Mouse (Mus musculus) gastrocnemius, postnatal 10 days (tissue): ENCODE measurements at regions not wholly inside any gene's neighbourhood (a gene's known extent, or its start where the extent isn't known, plus 50 kb on each side); places are given as distances from the start of the nearest gene placed in this dataset.

Experiments
- DNase-seq: peaks from one replicate; pipeline ENCODE4 v3.0.0; 2021; ENCODE audit warnings: mixed read lengths

DNA sequence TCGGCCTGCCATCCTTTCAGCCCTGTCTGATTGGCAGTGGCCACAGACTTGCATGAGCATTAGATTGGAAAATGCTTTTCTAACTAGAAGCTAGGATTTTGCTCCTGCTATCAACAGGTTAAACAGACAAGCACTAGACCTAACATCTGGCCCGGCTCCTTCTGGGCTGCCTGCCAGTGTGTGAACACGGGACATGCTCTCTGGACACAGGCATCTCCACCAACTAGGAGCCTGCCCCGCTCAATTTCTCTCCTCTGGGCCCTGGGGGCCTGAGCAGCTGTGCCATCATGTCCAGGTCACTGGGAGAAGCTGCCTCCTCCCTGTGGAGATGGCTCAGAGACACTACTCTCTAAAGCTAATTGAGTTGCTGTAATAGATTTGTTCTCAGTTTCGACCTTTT, 195.3 kb upstream of the Jade1 start:
- peak; percentile 72 for DNase-seq

DNA sequence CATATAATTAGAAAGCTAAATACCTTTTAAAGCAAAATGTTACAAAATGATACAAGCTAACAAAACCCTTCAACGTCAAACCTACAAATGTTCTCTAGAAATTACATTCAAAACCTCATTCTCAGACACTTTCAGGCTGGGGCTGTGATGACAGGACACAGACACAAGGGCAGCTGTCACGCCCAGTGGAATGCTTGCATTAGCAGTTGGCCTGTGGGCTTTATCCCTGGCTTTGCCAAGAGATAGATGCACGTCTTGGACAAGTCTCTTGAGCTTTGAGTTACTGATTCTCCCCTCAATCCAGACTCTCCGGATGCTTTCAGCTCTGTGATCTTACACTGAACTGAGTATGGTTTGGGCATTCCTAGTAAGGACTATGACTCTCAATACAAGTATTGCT, 196.1 kb upstream of the Jade1 start:
- DNase-seq = no peak

DNA sequence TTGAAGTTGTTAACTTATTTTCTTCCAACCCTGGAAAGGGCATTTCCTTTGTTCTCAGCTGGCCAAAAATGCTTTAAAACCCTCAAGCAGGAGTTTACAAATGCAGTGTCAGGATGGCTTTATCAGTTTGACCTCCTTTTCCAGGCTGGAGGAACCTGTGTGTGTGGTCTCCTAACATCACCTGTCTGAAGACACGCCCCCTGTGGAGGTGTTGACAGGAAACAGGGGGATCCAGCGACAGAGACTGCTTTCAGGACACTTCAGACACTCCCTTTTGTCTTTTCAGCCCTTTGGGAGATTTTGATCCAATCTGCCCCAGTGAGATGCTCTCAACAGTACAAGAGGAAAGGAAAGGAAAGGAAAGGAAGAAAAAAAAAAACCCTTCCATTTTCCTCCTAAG, 202.5 kb upstream of the Jade1 start:
- no peak for DNase-seq

DNA sequence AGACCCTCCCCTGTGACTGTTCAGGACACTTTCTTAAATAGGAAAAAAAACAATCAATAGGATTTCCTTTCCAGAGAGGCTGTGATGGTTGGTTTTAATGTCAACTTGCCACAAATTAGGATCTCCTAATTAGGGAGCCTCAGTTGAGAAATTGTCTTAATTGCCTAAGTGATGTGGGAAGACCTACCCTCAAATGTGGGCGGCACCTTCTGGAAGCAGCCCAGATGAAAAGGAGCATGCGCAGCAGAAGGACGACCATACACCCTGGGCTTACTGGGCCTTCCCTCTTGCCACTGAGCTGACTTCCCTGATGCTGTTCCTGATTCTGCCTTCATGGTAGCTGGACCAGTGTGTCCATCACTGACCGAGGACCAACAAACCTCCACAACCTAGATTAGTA, 203.7 kb upstream of the Jade1 start:
- DNase-seq = no peak

DNA sequence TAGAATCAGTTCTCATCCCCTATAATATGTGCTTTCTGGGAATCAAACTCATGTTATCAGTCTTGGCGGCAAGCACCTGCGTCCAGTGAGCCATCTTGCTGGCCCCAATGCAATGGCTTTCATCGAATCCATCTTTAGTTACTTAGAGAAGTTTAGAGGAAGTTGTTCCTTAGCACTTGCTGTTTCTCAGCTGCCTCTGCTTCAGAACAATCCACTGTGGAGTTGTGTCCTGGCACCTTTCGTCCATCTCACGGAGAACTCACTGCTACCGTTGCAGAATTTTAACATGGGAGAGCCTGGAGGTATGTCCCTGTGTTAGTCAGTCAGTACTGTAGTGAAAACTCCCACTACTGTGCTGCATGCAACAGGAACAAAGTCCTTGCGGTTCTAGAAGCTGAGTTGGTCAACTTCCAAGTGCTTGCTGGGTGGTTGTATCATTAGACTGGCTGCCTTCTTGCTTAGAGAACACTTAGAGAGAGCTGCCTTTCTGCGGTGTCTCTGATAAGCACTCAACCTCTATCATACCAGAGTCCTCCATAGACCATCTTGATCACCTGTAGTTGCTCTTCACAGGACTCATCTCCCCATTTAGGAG, 204.3 kb upstream of the Jade1 start:
- DNase-seq = no peak

DNA sequence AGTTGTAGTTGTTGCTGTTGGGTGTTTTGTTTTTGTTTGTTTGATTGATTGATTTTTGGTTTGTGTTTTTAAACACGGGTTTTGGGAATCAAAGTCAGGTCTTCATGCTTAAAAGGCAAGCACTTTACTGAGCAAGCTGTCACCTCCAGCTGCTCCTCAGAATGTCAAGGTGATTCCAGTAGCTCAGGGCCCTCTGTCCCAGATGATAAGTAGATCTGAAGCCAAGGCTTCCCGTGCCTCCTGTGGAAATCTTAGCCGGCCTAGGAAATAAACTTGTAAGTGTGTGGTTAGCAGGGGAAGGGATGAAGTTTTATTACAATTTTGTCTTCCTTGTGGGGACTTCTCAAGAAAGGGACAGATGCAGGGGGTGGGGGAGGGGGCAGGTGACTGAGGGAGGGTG, 205.2 kb upstream of the Jade1 start:
- DNase-seq = no peak

DNA sequence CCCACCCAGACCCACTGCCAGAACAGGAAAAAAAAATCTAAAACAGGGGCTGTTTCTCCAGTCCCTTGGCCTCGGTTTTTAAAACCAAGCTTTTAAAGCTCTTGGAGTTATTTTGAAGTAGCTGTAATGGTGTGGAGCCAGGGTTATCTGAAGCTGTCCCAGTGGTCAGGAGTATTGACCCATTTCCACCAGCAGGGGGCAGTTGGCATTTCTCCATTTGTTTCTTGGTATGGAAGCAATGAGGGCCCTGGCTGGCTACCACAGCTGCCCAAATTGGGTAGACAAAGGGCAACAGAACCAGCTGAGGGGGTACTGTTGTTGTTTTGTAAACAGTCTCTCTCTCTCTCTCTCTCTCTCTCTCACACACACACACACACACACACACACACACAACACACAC, 206.7 kb upstream of the Jade1 start:
- DNase-seq = peak; percentile 46

DNA sequence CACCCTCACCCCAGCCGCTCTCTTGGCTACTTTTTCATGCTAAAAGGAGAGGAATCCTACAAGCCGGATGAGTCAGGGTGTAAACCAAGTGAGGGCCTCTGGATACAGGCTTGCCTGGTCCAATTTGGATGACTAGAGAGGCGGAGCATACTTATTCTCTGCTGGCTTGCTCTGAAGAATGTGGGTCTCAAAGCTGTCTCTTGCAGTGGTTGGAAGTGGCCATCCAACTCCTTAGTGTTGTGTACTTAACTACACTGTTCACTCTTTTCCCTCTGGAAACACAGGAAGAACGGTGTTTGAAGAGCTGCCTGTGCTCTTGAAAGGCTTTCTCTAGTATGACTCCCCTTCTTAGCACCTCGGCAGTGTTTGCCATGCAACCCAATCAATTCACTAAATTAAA, 208.7 kb upstream of the Jade1 start:
- DNase-seq = no peak

DNA sequence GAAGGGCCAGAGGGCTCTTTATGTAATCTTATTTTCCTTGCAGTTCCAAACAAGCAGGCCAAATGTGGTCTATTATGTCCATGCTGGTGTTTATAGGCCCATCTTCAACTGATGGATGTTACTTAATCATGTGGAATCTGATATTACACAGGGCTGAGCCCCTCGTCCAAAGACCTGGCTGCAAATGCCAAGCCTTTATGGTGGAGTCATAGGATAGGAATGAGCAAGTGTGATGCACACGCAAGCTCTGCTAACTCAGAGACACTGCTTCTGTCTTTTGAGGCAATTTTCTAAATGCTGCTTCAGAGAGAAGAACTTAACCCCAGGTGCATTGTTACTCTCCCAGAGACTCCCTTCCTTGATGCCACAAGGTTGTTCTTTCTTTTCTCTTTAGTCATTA, 212.1 kb upstream of the Jade1 start:
- no peak for DNase-seq

DNA sequence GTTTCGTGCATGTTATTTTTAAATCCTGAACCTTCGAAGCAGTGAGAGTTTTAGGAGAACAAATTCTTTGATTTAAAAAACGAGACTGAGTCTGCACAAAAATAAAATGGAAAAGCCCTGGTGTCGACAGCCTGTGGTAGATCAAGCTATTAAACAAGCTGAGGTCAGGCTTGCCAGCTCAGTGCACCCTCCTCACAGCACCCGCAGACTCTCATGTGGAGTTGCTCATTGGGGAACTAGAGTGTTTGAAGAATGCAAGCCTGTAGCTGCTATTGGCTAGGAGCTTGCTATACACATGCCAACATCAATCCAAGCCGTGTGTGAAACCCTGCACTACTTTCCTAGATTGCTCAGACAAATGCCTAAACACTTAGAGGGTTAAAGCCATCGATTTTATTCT, 223.1 kb upstream of the Jade1 start:
- DNase-seq = no peak

DNA sequence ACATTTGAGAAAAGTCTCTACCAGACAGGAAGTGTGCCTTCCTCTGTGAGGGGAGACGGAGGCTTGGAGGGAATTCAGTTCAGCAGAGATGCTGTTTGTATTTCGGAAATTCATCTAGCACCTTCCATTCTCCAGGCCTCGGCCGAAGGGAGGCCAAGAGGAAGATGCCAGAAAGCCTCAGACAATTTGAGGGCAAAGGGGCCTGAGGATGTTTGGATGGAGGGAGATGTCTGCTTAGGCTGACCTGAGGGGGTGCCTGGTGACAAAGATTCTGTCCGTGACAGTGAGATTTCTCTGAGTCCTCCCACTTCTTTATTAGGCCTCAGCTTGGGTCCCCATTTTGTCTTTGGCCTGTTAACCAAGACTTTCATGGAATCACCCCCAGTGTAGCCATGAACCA, 225.2 kb upstream of the Jade1 start:
- no peak for DNase-seq

DNA sequence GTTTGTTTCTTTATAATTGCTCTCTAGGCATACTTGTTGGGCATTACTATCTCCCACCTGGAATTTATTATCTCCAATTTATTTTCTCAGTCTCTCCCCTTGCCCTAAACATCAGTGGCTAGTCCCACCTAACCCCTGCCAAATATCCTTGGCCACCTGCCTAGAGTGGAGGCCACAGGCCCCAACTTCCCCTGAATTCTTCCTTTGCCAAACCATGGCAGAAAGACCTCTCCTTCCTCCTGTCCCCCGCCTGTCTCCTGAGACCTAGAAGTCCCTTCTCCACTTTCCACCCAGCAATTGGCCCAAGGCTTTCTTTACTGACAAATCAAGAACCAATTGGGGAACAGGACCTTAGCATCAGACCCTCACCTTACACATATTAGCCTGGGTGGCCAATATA, 226.7 kb upstream of the Jade1 start:
- DNase-seq = no peak

DNA sequence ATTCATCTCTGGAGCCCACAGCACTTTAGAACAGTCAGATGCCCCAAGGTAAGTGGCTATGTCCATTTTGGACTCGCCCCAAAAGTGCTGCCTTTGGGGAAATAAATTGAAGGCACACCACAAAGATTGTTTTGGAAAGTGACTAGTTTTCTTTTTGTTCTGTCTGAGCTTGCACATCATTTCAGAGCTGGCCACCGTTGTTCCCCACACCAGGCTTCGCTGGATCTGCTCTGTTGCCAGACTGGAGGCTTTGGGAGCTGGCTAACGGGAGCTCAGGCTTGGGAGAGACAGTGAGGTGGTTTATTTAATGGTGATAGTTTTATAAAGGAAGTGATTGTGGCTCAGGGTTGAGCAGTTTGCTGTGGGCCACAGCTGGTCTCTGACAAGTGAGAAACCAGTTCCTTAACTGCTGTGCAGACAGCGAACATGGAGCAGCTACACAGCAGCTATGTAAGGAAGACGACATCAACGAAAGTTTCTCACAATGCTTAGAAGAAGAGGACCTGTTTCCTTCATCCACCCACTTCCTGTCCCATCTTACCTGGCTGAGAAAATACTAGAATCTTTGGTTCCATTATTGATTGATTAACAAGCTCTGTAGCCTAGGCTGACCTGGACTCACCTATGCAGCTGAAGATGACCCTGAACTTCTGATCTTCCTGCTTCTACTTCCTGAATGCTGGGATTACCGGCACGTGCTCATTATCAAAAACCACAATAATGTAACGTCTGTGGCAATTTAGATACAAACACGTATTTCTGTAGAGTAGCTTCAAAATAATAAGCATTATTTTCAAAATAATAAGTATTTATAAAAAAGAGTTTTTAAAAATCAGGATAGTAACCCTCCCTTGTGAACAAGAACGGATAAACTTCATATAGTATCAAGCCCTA, 229.1 kb upstream of the Jade1 start:
- peak; percentile 8 for DNase-seq

DNA sequence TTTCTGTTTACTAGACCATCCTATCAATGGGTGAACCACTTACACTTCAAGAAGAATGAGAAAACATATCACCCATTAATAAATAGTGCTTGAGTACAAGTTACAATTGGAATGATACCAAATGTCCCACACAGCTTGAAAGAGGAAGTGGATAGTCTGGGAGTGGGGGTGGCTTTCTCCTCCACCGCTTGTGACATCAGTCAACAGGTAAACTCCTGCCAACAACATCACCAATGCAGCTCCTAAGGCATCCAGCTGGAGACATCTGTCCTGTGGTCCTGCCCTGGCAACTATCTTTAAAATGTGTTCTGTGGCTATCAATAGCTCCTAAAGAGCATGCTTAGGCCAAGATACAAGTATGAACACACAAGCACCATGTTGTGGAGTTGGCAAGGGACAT, 233.7 kb upstream of the Jade1 start:
- DNase-seq = no peak

DNA sequence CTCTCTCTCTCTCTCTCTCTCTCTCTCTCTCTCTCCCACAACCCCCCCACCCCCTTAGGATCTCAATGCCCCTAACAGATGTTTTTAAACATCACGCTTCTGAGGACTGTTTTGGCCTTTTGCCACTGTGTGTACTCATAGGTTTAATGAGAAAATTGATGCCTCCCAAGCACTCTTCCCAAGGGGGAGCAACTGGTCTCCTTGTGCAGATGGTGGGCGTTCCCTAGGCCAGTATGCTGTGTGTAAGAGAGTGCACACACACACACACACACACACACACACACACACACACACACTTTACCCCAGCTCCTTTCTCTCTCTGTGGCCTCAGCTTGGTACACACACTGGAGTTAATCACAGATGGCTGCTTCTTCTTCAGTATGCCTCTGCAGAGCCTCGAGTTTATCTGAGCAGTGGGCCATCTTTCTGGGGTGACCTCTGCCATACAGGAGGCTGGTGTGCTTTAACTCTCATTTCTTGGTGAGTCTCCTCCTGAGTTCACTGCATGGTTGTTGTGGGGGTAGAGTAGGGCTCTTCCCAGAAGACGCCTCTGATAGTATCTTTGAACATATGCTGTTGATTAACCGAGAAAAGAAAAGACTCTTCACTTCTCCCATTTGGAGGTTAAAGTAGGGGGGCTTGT, 236.2 kb upstream of the Jade1 start:
- no peak for DNase-seq

DNA sequence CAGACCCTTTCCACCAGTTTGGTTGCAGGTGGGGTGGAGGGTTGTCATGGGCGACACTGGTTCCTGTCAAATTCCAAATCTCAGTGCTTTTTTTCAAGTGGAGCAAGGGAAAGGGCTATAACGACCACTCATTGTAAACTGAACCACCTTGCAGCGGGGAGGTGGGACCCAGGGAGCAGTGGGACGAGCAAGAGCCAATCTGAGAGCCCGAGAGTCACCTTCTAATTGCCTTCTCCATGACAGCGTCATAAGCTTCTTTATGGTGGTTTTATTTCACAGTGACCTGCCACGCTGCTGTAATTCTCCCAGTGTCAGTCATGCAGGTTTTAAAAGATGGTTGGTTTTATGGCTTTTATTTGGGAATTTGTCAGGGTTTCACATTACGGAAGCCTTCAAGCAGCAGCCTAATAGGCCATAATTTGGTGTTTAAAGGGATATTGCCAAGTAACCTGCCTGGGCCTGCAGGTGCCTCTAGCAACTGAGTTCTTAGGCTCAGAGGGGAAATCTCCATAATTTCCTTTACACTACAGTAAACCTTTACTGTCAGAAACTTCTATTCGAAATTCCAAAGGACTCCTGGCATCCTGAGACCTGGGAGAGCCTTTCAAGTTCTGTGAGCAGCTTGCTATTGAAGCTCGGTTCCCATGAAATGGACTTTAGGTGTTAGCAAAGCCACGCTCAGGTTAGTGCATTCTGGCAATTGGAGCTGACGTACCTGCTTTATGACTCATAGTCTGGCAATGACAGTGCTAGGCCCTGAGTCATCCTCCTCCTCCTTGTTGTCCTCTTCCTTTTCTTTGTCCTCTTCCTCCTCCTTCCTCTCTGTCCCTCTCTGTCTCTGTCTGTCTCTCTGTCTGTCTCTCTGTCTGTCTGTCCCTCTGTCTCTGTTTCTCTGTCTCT, 235.6 kb upstream of the Pgrmc2 start:
- DNase-seq = no peak

DNA sequence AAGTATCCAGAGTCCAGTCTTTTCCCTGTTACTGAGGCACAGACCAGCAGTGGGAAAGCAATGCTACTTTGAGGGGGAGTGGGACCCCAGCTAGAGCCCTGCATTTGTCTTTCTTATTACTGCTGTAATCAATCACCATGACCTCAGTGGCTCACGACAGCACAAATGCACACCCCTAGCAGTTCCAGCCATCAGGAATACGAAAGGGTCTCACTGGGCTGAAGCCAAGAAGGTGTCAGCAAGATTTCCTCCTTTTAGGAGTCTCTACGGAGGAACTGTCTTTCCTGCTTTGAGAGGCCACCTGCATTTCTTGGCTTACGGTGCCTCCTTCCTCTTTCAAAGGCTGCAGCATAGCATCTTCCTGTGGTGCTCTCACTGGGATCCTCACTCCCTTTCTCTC, 234.3 kb upstream of the Pgrmc2 start:
- DNase-seq = no peak

DNA sequence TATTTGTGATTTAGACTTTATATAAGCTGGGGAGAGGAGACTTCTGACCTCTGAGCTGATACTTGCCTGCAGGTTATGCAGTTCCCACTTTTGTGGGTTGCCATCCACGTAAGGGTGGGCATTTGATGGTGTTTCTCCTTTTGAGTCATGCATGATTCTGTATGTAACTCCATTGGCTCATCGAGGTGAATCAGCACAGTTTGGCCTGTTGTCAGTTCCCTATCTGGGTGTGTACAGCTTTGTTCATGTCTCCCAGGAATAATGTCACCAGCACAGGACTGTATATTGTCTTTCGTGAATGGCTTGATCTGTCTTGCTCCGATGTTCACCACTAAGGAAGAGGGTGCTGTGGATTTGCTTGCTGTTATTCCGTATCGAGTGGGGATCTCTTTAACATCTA, 229.6 kb upstream of the Pgrmc2 start:
- DNase-seq = no peak

DNA sequence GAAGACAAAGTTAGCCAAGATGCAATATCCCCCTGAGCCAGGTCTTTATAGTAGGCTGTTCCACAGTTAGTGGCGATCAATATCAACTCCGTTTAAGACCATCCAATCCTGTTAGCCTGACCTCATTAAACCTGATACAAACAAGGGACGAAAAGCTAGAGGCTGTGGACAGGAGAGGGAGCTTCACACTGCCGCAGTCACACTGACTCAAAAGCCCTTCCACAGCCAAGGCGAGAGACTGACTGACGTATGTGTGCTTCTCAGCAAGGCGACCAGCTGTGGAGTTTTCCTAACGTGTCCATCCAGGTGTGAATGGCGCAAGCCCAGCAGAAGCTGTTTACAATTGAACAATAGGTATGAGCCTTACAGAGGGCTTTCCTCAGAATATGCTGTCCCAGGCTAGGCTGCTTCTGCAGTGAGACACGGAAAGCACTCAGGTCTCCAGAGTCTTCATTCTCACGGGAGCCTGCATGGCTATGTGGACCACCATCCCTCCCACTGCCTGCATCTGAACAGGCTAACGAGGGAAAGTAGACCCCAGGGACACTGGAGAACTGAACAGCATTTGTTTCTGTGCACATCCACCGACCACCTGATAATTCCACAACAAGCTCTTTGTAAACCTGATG, 224.7 kb upstream of the Pgrmc2 start:
- DNase-seq = no peak

DNA sequence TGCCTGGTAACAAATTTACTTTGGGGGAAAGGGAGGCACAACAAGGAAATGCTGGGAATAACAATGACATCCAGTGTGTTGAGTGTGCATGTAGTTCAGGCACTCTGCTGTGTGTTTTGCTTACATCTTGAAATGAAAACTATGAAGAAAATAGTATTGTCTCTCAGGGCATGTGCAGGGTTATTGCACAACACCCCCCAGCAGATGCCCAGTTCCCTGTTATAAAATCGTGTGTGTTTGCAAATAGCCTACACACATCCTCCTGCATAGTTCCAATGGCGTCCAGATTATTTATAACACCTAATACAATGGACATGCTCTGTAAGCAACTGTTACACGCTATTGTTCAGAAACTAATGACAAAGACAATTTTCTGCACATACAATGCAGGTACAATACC, 220.0 kb upstream of the Pgrmc2 start:
- no peak for DNase-seq

DNA sequence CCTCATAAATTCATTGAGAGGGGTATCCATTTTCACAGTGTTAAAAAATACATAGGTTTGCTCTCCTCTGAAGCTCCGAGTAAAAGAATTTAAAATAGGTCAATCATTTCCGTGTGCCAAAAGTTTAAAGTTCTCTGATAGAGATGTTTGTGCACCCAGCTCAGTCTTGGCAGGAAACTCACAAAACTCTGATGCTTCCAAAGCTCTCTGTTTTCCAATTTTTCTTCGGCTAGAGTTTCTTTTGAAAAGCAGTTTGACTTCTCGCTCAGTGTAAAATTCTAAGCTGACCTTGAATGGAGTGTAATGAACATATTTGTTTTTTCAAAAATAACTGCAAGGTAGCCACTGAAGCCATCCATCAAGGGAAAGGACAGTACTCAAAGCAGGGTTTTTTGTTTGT, 215.9 kb upstream of the Pgrmc2 start:
- DNase-seq = no peak

DNA sequence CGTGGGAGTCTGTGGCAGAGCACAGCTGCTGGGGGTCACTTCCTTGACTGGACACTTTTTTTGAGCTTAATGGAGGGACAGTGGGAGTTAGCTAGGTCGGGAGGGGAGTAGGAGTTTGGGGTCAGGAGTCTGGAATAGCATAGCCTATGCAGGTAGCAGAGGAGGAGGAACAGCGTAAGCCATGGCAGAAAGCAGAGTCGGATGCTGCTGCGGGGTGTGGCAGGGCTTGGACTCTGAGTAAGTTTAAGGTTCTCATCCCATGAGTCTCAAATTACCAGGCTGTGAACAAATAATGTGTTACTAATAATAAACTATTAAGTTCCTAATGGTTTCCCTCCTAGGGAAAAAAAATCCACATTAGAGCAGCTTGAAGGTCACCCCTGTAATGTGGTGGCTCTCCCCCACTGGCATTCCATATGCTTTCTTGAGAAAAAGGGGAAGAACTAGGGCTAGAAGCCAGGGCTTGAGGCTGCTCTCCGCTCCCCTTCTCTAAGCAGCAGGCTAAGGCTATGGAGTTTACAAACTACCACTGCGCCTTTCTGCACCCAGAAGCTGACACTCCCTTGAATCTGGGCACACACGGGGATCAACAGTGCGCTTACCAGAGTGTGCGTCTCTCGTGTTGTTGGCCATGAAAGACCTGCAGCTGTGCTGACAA, 213.4 kb upstream of the Pgrmc2 start:
- DNase-seq = no peak
